Mouse (Mus musculus): ENCODE data around the gene Thsd4. TPM values are rescaled to one million over a fixed set of nuclear protein-coding genes. Genes with fewer than 3 reads are reported as not detected.
"Not testable (repeated sequence)": the region's sequence is repeated elsewhere in the genome, so short reads cannot be mapped to it uniquely, and the experiment has no call there.

Thsd4 gene
- total RNA-seq, 2 experiments from 2014 or later, result not detected

DNA sequence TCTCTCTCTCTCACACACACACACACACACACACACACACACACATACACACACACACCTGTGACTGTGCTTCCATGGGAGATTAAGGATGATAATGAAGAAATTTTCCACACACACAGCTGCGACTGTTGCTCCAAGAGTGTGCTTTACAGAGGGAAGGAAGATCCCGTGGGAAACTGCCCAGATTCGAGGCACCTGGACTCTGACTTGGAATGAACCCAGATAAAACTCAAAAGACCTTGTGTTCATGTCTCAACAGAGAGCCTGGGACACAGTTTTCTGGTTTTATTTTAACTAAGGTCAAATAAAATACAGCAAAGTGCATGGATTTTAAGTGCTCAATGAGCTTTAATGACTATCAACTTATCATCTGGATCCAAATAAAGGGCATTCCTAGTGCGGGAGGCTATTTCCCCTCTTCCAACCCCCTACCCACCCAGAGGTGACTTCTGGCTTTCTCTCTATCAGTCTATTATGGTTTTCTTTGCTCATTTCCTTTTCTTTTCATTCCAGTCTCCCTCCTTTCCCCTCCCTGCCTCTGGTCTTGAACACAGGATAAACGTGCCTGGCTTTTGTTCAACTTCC lies 579.3 kb downstream of the Thsd4 start:
- ATAC-seq (replicated peaks; ENCODE audit: low FRiP score, poor library complexity, severe bottlenecking), result no peak

DNA sequence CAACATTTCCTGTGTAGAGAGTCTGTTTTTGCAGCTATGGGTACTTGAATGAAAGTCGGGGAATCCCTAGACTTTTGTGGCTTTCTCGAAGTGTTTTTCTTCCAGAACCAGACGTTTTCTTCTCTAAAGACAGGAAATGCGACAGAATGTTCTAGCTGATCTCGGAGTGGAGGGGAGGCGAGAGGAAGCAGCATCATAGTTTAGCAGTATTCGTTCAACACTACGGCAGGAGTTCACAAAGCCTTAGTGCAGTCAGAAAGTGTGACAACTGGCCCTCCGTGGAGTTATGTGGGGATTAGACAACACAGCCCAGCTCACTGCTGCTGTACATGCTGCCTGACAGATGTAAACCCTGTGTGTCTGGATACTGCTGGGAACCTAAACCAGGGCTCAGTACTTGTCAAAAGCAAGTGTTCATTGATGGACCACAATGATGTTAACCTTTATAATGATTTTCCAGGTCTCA lies 579.9 kb downstream of the Thsd4 start:
- ATAC-seq (replicated peaks; ENCODE audit: low FRiP score, poor library complexity, severe bottlenecking), result no peak

DNA sequence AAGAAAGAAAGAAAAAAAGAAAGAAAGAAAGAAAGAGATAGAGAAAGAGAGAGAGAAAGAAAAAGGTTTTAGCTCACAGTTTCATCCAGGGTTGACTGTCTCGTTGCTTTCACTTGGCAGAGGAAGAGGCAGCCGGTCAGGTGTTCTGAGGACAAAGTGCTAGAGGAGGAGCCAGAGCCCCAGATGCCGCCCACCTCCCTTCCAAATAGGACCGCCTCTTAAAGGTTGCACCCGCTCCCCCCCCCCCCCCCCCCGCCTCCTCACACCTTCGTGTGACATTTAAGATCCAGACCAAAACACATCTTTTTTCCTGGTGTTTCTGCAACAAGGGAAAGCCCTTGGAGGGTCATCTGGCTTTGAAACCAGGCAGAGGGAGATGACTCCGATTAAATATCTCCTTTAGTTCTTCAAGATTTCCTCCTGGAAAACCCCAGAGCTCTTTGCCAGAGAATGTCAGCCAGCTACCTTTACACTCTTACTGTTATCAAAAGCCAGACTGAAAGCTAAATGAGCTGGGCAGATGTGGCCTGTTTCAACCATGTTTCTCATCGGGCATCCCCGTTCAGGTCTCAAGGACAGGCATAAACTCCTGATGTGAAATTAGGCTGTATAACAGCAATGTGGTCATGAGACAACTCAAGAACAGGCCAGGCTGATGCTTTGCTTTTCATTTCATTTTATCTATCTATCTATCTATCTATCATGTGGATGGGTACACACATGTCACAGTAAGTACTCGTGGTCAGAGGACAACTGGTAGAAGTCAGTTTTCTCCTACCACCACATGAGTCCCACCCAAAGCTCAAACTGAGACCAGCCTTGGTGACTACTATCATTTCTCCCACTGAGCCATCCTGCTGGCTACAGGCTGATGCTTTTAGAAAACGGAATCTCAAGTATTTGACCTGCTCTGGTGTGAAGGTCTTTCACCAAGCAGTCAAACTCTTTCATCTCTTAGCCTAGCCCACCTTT lies 580.6 kb downstream of the Thsd4 start:
- ATAC-seq (replicated peaks; ENCODE audit: low FRiP score, poor library complexity, severe bottlenecking), result no peak

DNA sequence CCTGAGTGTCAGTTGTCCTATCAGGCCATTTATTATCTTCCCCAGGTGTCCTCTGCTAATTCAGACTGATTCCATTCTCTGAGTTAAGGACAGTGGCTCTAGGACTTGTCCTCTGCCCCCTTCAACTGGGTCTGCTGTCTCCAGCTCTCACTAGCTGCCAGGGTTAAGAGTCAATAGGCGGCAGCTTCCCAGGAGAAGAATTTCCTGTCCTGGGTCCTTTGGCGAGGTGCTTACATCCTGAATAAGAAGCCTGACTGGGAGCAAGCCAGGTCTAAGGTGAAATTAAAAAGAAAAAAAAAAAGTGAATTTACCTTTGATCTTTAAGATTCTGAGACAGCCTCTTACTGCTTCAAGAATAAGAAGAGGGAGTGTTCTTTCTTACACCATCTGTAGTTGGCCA lies 582.2 kb downstream of the Thsd4 start:
- no peak for ATAC-seq (replicated peaks; ENCODE audit: low FRiP score, poor library complexity, severe bottlenecking)

DNA sequence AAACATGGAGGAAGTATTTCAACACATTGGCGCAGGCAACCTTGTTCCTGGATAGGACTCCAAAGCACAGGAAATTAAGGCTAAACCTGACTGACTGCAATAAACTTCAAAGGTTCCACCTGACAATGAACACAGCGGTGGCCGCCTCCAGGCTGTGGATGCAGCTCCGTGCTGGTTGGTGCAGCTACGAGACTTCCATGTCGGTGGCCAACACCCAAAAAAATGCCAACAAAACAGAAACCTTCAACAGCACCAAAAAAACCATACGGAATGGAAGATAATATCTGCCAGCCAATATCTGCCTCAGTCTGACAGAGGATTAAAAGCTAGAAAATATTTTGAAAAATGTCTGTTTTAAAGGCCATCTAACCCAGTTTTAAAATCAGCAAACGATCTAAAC lies 583.3 kb downstream of the Thsd4 start:
- no peak for ATAC-seq (replicated peaks; ENCODE audit: low FRiP score, poor library complexity, severe bottlenecking)

DNA sequence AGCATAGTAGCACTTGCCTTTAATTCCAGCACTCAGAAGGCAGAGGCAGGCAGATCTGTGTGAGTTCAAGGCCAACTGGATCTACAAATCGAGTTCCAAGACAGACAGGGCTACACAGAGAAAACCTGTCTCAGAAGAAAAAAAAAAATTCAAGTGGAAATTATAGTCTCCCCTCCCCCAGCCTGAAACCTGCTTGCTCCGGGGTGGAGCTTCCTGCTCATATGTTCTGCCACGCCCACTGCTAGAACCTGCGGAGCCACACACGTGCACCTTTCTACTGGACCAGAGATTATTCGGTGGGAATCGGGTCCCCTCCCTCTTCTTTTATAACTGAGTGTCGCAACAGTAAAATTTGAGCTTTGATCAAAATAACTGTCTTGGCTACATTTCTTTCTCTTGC lies 586.0 kb downstream of the Thsd4 start:
- ATAC-seq (replicated peaks; ENCODE audit: low FRiP score, poor library complexity, severe bottlenecking), result not testable (repeated sequence)

DNA sequence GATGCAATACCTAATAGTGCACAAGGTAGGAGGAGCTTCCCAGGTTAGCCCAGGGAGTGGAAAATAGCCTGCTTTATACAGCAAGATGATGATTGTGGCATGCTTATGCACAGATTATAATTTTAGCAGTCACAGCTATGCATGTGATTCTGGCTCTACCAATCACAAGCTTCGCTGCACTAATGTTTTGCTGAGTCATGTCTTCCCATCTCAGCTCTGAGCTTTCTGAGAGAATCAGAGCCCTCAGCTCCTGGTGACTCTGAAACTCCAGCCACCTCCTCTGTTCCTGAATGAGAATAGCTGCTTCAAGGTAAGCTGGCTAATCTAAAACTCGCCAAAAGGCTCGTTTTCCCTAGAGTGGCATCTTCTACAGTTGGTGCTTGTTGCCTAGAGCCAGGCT lies 591.6 kb downstream of the Thsd4 start:
- ATAC-seq (replicated peaks; ENCODE audit: low FRiP score, poor library complexity, severe bottlenecking), result no peak

Other genes starting within 250 kb of the Thsd4 start
- not detected in 2 replicates for gene Lrrc49, start 166.1 kb upstream of the Thsd4 start, total RNA-seq (2015; ENCODE audit: low replicate concordance)
- gene Lrrc49, start 166.1 kb upstream of the Thsd4 start, total RNA-seq (2017; ENCODE audit: low replicate concordance), result 0.84 and 1.4 TPM in 2 replicates
- gene Larp6, start 190.9 kb upstream of the Thsd4 start, total RNA-seq (2015; ENCODE audit: low replicate concordance), result not detected in 2 replicates
- gene Larp6, start 190.9 kb upstream of the Thsd4 start, total RNA-seq (2017; ENCODE audit: low replicate concordance), result not detected in 2 replicates

Measured in erythroblast, adult 5-6 weeks (primary cell).